8 mouse cellular contexts compared by ENCODE assay signal in genomic region chr7:99473638-99474407, GRCm38 (mm10). TPM values are rescaled to one million over a fixed set of nuclear protein-coding genes. Genes with fewer than 3 reads are reported as not detected.
A peak's percentile ranks its signal among the peaks of the same experiment; 100 is the strongest.
DNase-seq lines count a peak whose midpoint lies in the region; ATAC-seq and TF ChIP-seq lines count a peak whose summit lies in the region.

No protein-coding gene starts in this region.

- no peak overlapping the region for H3K4me2 ChIP-seq in midbrain, embryonic 15.5 days

- TF ChIP-seq CTCF in layer of hippocampus, adult 2 months (conservative IDR thresholded peaks at IDR 0.05), result no peak

- 83% methylated on average over 14 of the region's 14 CpGs for WGBS in midbrain, embryonic 15.5 days

- H3K27me3 ChIP-seq in midbrain, embryonic 15.5 days (replicated peaks), result no peaks in the 10 kb centered on the region

- no peak for ATAC-seq in CD4-positive, CD25-positive, alpha-beta regulatory T cell, adult 4 months
- ATAC-seq in erythroid progenitor cell, adult 5-6 weeks (replicated peaks; ENCODE audit: low FRiP score, poor library complexity, severe bottlenecking), result peak; percentile 58
- ATAC-seq in midbrain, embryonic 15.5 days (replicated peaks), result no peak
- no peak for ATAC-seq in frontal cortex, adult (ENCODE audit: low TSS enrichment)

- H3K4me3 ChIP-seq in layer of hippocampus, adult 2 months, result no peak overlapping the region
- no peak overlapping the region for H3K4me3 ChIP-seq in midbrain, embryonic 15.5 days

- peaks cover 24% of the 10 kb centered on the region for H3K36me3 ChIP-seq in midbrain, embryonic 15.5 days (replicated peaks)

- peak overlapping the region; percentile 73 for H3K27ac ChIP-seq in layer of hippocampus, adult 2 months
- 0 out of 2 replicates have a peak overlapping the region, but pooled peaks have one; percentile 72 for H3K27ac ChIP-seq in midbrain, embryonic 15.5 days

- peaks cover 22% of the 10 kb centered on the region for H3K4me1 ChIP-seq in midbrain, embryonic 15.5 days

- H3K9ac ChIP-seq in midbrain, embryonic 15.5 days, result no peak overlapping the region

- no peaks in the 10 kb centered on the region for H3K9me3 ChIP-seq in midbrain, embryonic 15.5 days

- DNase-seq in CD4-positive, CD25-positive, alpha-beta regulatory T cell, adult 2 months (ENCODE audit: low read depth, low spot score), result peak; percentile 1
- no peak for DNase-seq in layer of hippocampus, adult 2 months (ENCODE audit: low spot score in 2 of 2)
- DNase-seq in layer of hippocampus, postnatal 25 days (ENCODE audit: extremely low spot score in 1 of 2, low spot score in 1 of 2), result no peak
- DNase-seq in kidney, adult 18-20 months, result no peak

RNA-seq across cellular contexts. Expression of gene Klhl35, which starts 8.0 kb away (rescaled TPM):
- not detected for polyA plus RNA-seq in CD4-positive, CD25-positive, alpha-beta regulatory T cell, adult 4 months (2017; shearing (Covaris generic))
- total RNA-seq in layer of hippocampus, adult 2 months (2021), result 1 to 10 TPM; 2.0 to 2.8 TPM
- total RNA-seq in layer of hippocampus, postnatal 25 days (2021), result 1 to 10 TPM; 2.2 to 3.5 TPM
- total RNA-seq in erythroid progenitor cell, adult 5-6 weeks (2015; ENCODE audit: low replicate concordance), result not detected in 2 replicates
- not detected in 2 replicates for total RNA-seq in erythroid progenitor cell, adult 5-6 weeks (2017; ENCODE audit: low replicate concordance)
- polyA plus RNA-seq in midbrain, embryonic 15.5 days (2015; fragmentation: Nextera tagmentation; extraction: Ambion mirVana), result 7.1 and 7.5 TPM in 2 replicates

RNA-seq across cellular contexts. Expression of gene Rps3, which starts 9.7 kb away (rescaled TPM):
- polyA plus RNA-seq in CD4-positive, CD25-positive, alpha-beta regulatory T cell, adult 4 months (2017; shearing (Covaris generic)), result 1,000 to 10,000 TPM; 2,515 to 4,056 TPM
- total RNA-seq in layer of hippocampus, adult 2 months (2021), result 100 to 1,000 TPM; 278 to 289 TPM
- total RNA-seq in layer of hippocampus, postnatal 25 days (2021), result 100 to 1,000 TPM; 250 to 278 TPM
- 386 and 406 TPM in 2 replicates for total RNA-seq in erythroid progenitor cell, adult 5-6 weeks (2015; ENCODE audit: low replicate concordance)
- 293 and 564 TPM in 2 replicates for total RNA-seq in erythroid progenitor cell, adult 5-6 weeks (2017; ENCODE audit: low replicate concordance)
- polyA plus RNA-seq in midbrain, embryonic 15.5 days (2015; fragmentation: Nextera tagmentation; extraction: Ambion mirVana), result 382 and 405 TPM in 2 replicates
